Comparison of ENCODE assay signal across 29 mouse cellular contexts in genomic region chr16:31204216-31204615, GRCm38 (mm10). TPM values are rescaled to one million over a fixed set of nuclear protein-coding genes. Genes with fewer than 3 reads are reported as not detected.
A peak's percentile ranks its signal among the peaks of the same experiment; 100 is the strongest.
DNase-seq lines count a peak whose midpoint lies in the region; ATAC-seq and TF ChIP-seq lines count a peak whose summit lies in the region.
"Had no signal": no experiment of that assay in that cellular context is flagged by ENCODE, and none has a peak within 500 bp of the region (broad histone marks: within the 10 kb centered on the region; RNA-seq: fewer than 3 reads in every experiment).

No protein-coding gene starts in this region.

- H3K9ac ChIP-seq in forebrain, embryonic 14.5 days (ENCODE audit: low read length) = no peak overlapping the region
- H3K9ac ChIP-seq in forebrain, embryonic 11.5 days (ENCODE audit: low read length) = no peak overlapping the region
- H3K9ac ChIP-seq: heart, embryonic 13.5 days; hindbrain, embryonic 14.5 days had no signal

- peaks cover 6% of the 10 kb centered on the region for H3K4me1 ChIP-seq in forebrain, embryonic 14.5 days (ENCODE audit: control insufficient read depth, insufficient read depth, low read length)
- H3K4me1 ChIP-seq in forebrain, embryonic 11.5 days (replicated peaks; ENCODE audit: control insufficient read depth, insufficient read depth, low read length) = peaks cover 3% of the 10 kb centered on the region; the same call in 1 of the 2 replicates

- H3K4me2 ChIP-seq in forebrain, embryonic 14.5 days (ENCODE audit: low read length) = no peak overlapping the region
- H3K4me2 ChIP-seq in forebrain, embryonic 11.5 days (ENCODE audit: low read depth, low read length, severe bottlenecking) = no peak overlapping the region
- H3K4me2 ChIP-seq: heart, embryonic 13.5 days; hindbrain, embryonic 14.5 days had no signal

- peak; percentile 39 for DNase-seq in forebrain, embryonic 14.5 days (ENCODE audit: low spot score)
- no peak for DNase-seq in forebrain, embryonic 11.5 days (ENCODE audit: low spot score)
- no peak for DNase-seq in layer of hippocampus, adult 2 months (ENCODE audit: low spot score in 2 of 2)
- no peak for DNase-seq in layer of hippocampus, adult 9-10 months (ENCODE audit: low spot score)
- DNase-seq in left cerebral cortex, postnatal 25 days (ENCODE audit: low spot score in 2 of 2) = peak; percentile 38 to 84
- no peak for DNase-seq in left cerebral cortex, postnatal 36 days (ENCODE audit: low spot score in 2 of 2)
- peak; percentile 26 for DNase-seq in brain, embryonic 14.5 days (ENCODE audit: low read depth)
- no peak for DNase-seq in adrenal gland, postnatal 4 days (ENCODE audit: low spot score in 2 of 2)
- DNase-seq: adrenal gland, adult 2 months; adrenal gland, postnatal 14 days; B cell, adult 2 months; cerebellum, adult 11 months; cerebellum, postnatal 10 days; gastrocnemius, adult 2 months; gastrocnemius, postnatal 14 days; heart, adult 2 months; heart, postnatal 14 days; heart, postnatal 4 days had no signal

- no peak overlapping the region for H3K4me3 ChIP-seq in forebrain, embryonic 14.5 days (ENCODE audit: low read depth, low read length)
- H3K4me3 ChIP-seq in forebrain, embryonic 11.5 days (ENCODE audit: low read depth, low read length) = no peak overlapping the region
- H3K4me3 ChIP-seq in layer of hippocampus, adult 2 months = no peak overlapping the region
- H3K4me3 ChIP-seq: forebrain, embryonic 10.5 days; gastrocnemius, adult 2 months; heart, adult 2 months; heart, embryonic 10.5 days; heart, embryonic 13.5 days had no signal

- WGBS in forebrain, embryonic 14.5 days = 77% methylated on average over 1 of the region's 1 CpGs
- WGBS in forebrain, embryonic 11.5 days = 86% methylated on average over 1 of the region's 1 CpGs

- H3K27ac ChIP-seq in forebrain, embryonic 14.5 days (ENCODE audit: low read depth, low read length) = no peak overlapping the region
- H3K27ac ChIP-seq in forebrain, embryonic 11.5 days (ENCODE audit: low read depth, low read length) = no peak overlapping the region
- peak overlapping the region; percentile 57; the same call in 1 of the 2 replicates for H3K27ac ChIP-seq in layer of hippocampus, adult 2 months
- H3K27ac ChIP-seq: forebrain, embryonic 10.5 days; gastrocnemius, adult 2 months; heart, adult 2 months; heart, embryonic 10.5 days; heart, embryonic 13.5 days; hindbrain, embryonic 14.5 days; hindbrain, postnatal 0 days had no signal

- no peak for TF ChIP-seq CTCF in layer of hippocampus, adult 2 months (conservative IDR thresholded peaks at IDR 0.05)
- TF ChIP-seq CTCF in brain, embryonic 14.5 days (IDR thresholded peaks at IDR 0.05; ENCODE audit: borderline replicate concordance, extremely low read depth, insufficient read depth, insufficient read length) = no peak

- no peaks in the 10 kb centered on the region for H3K9me3 ChIP-seq in forebrain, embryonic 14.5 days (replicated peaks; ENCODE audit: control insufficient read depth, low read length)
- no peaks in the 10 kb centered on the region for H3K9me3 ChIP-seq in forebrain, embryonic 11.5 days (ENCODE audit: control insufficient read depth, low read length)
- H3K9me3 ChIP-seq: forebrain, embryonic 10.5 days; G1E; heart, embryonic 10.5 days; heart, embryonic 13.5 days had no signal

- no peak for TF ChIP-seq POLR2A in brain, embryonic 14.5 days (IDR thresholded peaks at IDR 0.05; ENCODE audit: borderline replicate concordance, extremely low read depth, insufficient read depth, insufficient read length, poor library complexity, severe bottlenecking)

- ATAC-seq in forebrain, embryonic 14.5 days = no peak
- no peak for ATAC-seq in forebrain, embryonic 11.5 days (replicated peaks; ENCODE audit: low FRiP score)
- ATAC-seq: forebrain, embryonic 16.5 days; hindbrain, postnatal 0 days; inflammation-experienced regulatory T-cells, adult 6 months; intestine, embryonic 16.5 days; Patski had no signal

- intact Hi-C loops in left cerebral cortex, postnatal 25 days (cut with DNase I) = loop anchor here (5.0 kb wide), 2 partner anchors 143 to 223 kb away; no protein-coding TSS in a partner anchor
- intact Hi-C loops in left cerebral cortex, postnatal 36 days (cut with DNase I) = no loop called here

- H3K36me3 ChIP-seq in forebrain, embryonic 14.5 days (ENCODE audit: control insufficient read depth, insufficient read depth, low read length) = no peaks in the 10 kb centered on the region
- no peaks in the 10 kb centered on the region for H3K36me3 ChIP-seq in forebrain, embryonic 11.5 days (ENCODE audit: control insufficient read depth, insufficient read depth, low read length)
- H3K36me3 ChIP-seq: forebrain, embryonic 10.5 days; G1E; heart, embryonic 10.5 days; heart, embryonic 13.5 days had no signal

- no peaks in the 10 kb centered on the region for H3K27me3 ChIP-seq in forebrain, embryonic 14.5 days (replicated peaks; ENCODE audit: control insufficient read depth, insufficient read depth, low read length)
- no peaks in the 10 kb centered on the region for H3K27me3 ChIP-seq in forebrain, embryonic 11.5 days (ENCODE audit: control insufficient read depth, insufficient read depth, low read length)
- H3K27me3 ChIP-seq: CH12.LX; heart, embryonic 13.5 days; Patski had no signal

RNA-seq across cellular contexts. Expression of gene Acap2, which starts 3.2 kb away (rescaled TPM):
- 11.3 and 15.1 TPM in 2 replicates for polyA plus RNA-seq in forebrain, embryonic 14.5 days (2014; fragmentation: Nextera tagmentation; extraction: Ambion mirVana)
- 24.8 and 29.5 TPM in 2 replicates for polyA plus RNA-seq in forebrain, embryonic 11.5 days (2014; fragmentation: Nextera tagmentation; extraction: Ambion mirVana)
- 100 to 1,000 TPM; 140 to 148 TPM for total RNA-seq in layer of hippocampus, adult 2 months (2021)
- 100 to 1,000 TPM; 110 to 121 TPM for total RNA-seq in left cerebral cortex, postnatal 25 days (2021)
- 100 to 1,000 TPM in 1 of 2 experiments, 10 to 100 TPM in 1; 95.7 to 130 TPM for total RNA-seq in left cerebral cortex, postnatal 36 days (2021)
- polyA plus RNA-seq in brain, embryonic 14.5 days (2012; rRNA removed) = 25.1 and 25.6 TPM in 2 replicates
- 10 to 100 TPM; 49.8 to 49.9 TPM for total RNA-seq in adrenal gland, postnatal 4 days (2021)

Comparison
In these comparisons a context has a peak if more than half of its experiments do, and no peak if none do; other contexts are left out.
1. DNase-seq: peak in forebrain, embryonic 14.5 days (single experiment), left cerebral cortex, postnatal 25 days (2 of 2) and brain, embryonic 14.5 days (single experiment); none in forebrain, embryonic 11.5 days (single experiment), layer of hippocampus, adult 2 months (0 of 2), layer of hippocampus, adult 9-10 months (single experiment), left cerebral cortex, postnatal 36 days (0 of 2) and adrenal gland, postnatal 4 days (0 of 2).